Mouse (Mus musculus) lung, embryonic 15.5 days (tissue): ENCODE results near the gene Nfia. TPM values are rescaled to one million over a fixed set of nuclear protein-coding genes. Genes with fewer than 3 reads are reported as not detected.

Experiments
- ATAC-seq: fragments of 200-750 bp; cut with Nextera tagmentation; 2 replicates; pipeline ENCODE4 v1.8.0; 2017; ENCODE audit warnings: moderate number of reproducible peaks, borderline replicate concordance; ENCODE audit not compliant: low FRiP score, low TSS enrichment; ENCODE audit errors: extremely low read depth
- H3K27ac ChIP-seq: fragments of 300-500 bp; sonication (generic); 2 replicates; pipeline ENCODE4 v1.5.1; 2015; ENCODE audit warnings: moderate library complexity, mild to moderate bottlenecking, inconsistent platforms
- H3K27me3 ChIP-seq: fragments of 300-500 bp; sonication (generic); 2 replicates; pipeline ENCODE4 v1.6.1; 2015; ENCODE audit warnings: inconsistent platforms
- H3K36me3 ChIP-seq: fragments of 300-500 bp; sonication (generic); 2 replicates; pipeline ENCODE4 v1.6.1; 2015; ENCODE audit warnings: inconsistent platforms
- H3K4me1 ChIP-seq: fragments of 300-500 bp; sonication (generic); 2 replicates; pipeline ENCODE4 v1.6.1; 2015; ENCODE audit warnings: inconsistent platforms
- H3K4me2 ChIP-seq: fragments of 300-500 bp; sonication (generic); 2 replicates; pipeline ENCODE4 v1.6.1; 2015; ENCODE audit warnings: inconsistent platforms, mild to moderate bottlenecking, moderate library complexity
- H3K4me3 ChIP-seq: fragments of 300-500 bp; sonication (generic); 2 replicates; pipeline ENCODE4 v1.5.1; 2015; ENCODE audit warnings: mild to moderate bottlenecking, inconsistent platforms
- H3K9ac ChIP-seq: fragments of 300-500 bp; sonication (generic); 2 replicates; pipeline ENCODE4 v1.6.1; 2015; ENCODE audit warnings: inconsistent platforms
- H3K9me3 ChIP-seq: fragments of 300-500 bp; sonication (generic); 2 replicates; pipeline ENCODE4 v1.6.1; 2016; ENCODE audit warnings: inconsistent platforms
- WGBS: fragments of 180-500 bp; shearing (Covaris S2); methylation state at CpG from one replicate; pipeline ENCODE4 v1.1.7; 2015; 5-methylcytosine and 5-hydroxymethylcytosine counted together
- polyA plus RNA-seq: library from polyadenylated mRNA; unstranded; fragments of >200 nt; fragmentation: Nextera tagmentation; extraction: Ambion mirVana; gene quantifications from 2 replicates; pipeline ENCODE4 v1.2.1, GENCODE M21; 2015

Nfia gene
- polyA plus RNA-seq, 1 experiment from 2014 or later: 50.2 TPM

DNA sequence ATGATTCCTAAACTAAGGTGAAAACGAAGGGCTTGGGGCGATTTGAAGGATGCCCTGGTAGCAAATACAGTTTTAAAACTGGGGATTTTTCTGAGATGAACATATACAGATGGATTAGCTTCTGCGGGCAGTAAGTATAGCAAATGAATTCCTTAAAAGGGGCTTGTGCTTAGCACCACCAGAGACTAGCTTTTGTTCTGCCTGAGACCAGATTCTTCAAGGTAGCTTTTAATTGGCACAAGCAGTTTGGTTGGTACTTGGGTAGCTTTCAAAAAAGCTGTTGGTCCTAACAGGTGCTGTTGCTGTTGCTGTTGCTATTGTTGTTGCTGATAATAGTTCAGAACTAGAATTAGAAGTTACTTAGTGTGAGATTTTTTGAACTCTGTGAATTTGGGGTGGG lies 152.3 kb downstream of the Nfia start:
- no peak overlapping the region for H3K4me3 ChIP-seq
- H3K36me3 ChIP-seq: no peaks in the 10 kb centered on the region
- no peaks in the 10 kb centered on the region for H3K27me3 ChIP-seq
- WGBS: 63% methylated on average over 3 of the region's 3 CpGs
- peak overlapping the region; percentile 81 for H3K27ac ChIP-seq
- no peaks in the 10 kb centered on the region for H3K9me3 ChIP-seq
- peaks cover 40% of the 10 kb centered on the region for H3K4me1 ChIP-seq
- no peak overlapping the region for H3K9ac ChIP-seq
- no peak for ATAC-seq
- H3K4me2 ChIP-seq: peak overlapping the region; percentile 38; the same call in 1 of the 2 replicates

DNA sequence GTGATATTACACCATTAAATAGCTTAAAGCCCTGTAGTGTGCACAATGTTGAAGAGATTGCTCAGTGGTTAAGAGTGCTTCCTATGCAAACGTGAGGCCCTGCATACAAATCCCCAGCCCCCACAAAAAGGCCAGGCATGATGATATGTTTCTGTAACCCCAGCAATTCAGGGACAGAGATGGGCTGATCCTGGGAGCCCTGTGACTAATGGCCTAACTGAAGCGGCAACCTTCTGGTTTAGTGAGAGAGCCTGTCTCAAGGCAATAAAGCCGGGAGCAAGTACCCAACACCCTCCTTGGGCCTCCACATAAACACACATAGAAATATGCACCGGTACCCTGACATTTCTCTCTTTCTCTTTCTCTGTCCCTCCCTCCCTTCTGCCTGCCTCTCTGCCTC lies 153.1 kb downstream of the Nfia start:
- H3K36me3 ChIP-seq: no peaks in the 10 kb centered on the region
- H3K9ac ChIP-seq: no peak overlapping the region
- no peak overlapping the region for H3K4me2 ChIP-seq
- 45% methylated on average over 4 of the region's 4 CpGs for WGBS
- H3K27me3 ChIP-seq: no peaks in the 10 kb centered on the region
- H3K4me1 ChIP-seq: peaks cover 38% of the 10 kb centered on the region
- no peaks in the 10 kb centered on the region for H3K9me3 ChIP-seq
- H3K4me3 ChIP-seq: no peak overlapping the region
- H3K27ac ChIP-seq: peak overlapping the region; percentile 7; the same call in 1 of the 2 replicates
- no peak for ATAC-seq

DNA sequence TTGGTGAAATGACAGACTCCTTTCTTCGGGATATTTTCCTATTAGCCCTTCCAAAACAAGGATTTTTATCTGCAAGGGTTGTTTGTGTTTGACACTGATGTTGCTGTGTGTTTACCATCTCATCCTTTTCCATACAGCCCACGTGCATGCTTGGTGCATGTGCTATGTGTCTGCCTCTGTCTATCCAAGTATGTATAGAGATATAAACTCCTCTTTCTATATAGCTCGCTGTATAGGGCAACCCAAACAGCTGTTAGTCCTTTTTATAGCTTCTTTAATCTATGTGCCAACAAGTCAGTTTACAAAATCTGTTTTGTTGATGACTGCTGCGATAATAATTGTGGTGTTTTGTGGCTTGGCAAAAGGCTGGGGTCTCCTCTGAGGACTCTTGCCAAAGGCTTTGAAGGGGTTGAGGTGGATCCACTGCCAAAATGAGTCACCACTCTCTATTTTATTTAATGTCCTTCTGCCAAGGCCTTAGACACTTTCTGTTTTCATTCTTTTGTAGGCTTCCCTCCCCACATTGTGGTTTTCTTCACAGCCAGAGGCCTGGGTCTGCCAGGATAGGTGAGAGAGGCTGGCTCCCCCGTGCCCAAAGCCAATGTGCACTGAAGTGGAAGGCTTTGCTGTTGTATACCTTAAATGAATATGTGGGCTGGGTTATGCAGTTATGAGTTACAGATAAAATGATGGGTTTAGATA lies 154.2 kb downstream of the Nfia start:
- H3K27ac ChIP-seq: peak overlapping the region; percentile 55
- H3K36me3 ChIP-seq: no peaks in the 10 kb centered on the region
- no peak overlapping the region for H3K4me2 ChIP-seq
- H3K4me1 ChIP-seq: peaks cover 42% of the 10 kb centered on the region
- ATAC-seq: peak; percentile 66; the same call in 1 of the 2 replicates
- WGBS: 36% methylated on average over 5 of the region's 5 CpGs
- no peak overlapping the region for H3K4me3 ChIP-seq
- H3K9me3 ChIP-seq: no peaks in the 10 kb centered on the region
- H3K9ac ChIP-seq: no peak overlapping the region
- H3K27me3 ChIP-seq: no peaks in the 10 kb centered on the region

DNA sequence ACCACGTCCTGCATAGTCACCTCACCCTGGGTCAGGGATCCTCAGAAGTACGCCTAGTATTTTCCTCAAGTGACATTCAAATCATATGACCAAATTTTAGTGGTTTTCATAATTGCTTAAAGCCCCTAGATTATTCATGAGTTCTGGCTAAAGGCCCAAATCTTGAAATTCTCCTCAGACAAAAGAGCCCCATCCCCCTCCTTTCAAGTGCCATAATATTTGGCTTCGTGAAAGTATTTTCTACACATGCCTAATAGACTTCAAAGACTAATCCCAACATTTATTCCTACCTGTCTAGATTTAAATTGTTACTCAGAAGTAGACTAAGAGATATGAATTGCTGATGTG lies 154.7 kb downstream of the Nfia start:
- Histone ChIP-seq H3K4me2 (no peak overlapping the region), H3K27ac (peak overlapping the region; percentile 55), H3K4me1 (peaks cover 48% of the 10 kb centered on the region), H3K27me3 (no peaks in the 10 kb centered on the region), H3K36me3 (no peaks in the 10 kb centered on the region), H3K4me3 (no peak overlapping the region), H3K9ac (no peak overlapping the region), H3K9me3 (no peaks in the 10 kb centered on the region)
- 33% methylated on average over 3 of the region's 3 CpGs for WGBS
- ATAC-seq: no peak

DNA sequence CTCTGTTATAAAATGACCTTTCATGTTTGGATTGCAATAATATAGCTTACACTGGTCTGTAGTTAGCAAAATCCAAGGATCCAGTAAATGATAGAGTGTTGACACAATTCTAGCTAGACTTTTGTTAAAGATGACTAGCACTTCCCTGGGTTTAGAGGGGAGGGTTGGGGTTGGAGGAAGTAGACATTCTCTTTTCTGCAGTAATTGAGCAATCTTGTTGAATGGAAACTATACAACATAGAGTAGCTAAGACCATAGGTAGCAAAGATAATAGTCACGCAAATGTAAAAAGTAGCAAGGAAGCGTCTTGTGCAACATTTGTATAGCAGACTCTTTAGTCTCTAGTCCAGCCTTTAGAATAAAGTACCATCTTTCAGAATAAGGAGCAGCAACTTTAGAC lies 163.8 kb downstream of the Nfia start:
- ATAC-seq: no peak
- Histone ChIP-seq H3K4me1 (peaks cover 48% of the 10 kb centered on the region), H3K27ac (peak overlapping the region; percentile 53; the same call in 1 of the 2 replicates), H3K4me2 (0 out of 2 replicates have a peak overlapping the region, but pooled peaks have one; percentile 13), H3K9me3 (no peaks in the 10 kb centered on the region), H3K9ac (no peak overlapping the region), H3K27me3 (no peaks in the 10 kb centered on the region), H3K4me3 (no peak overlapping the region), H3K36me3 (no peaks in the 10 kb centered on the region)
- WGBS: 79% methylated on average over 2 of the region's 2 CpGs

DNA sequence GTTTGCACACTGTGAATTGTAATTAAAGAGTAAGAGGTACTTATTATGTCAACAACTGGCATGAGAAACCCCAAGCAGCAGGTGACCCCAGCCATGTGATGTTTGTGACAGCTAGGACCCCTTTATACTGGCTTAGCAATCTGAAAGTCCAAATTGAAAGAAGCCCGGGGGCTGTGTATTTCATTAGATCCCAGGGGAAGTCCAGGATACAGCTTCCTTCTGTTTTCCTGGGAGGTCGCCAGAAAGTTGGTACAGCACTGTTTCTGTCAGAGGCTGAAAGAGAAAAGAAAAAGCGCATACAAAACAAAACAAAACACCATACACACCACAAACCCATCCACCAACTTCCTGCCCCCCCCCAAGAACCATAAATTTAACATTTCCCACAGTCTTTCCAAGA lies 164.4 kb downstream of the Nfia start:
- peak overlapping the region; percentile 53; the same call in 1 of the 2 replicates for H3K27ac ChIP-seq
- ATAC-seq: peak; percentile 37; the same call in 1 of the 2 replicates
- no peaks in the 10 kb centered on the region for H3K36me3 ChIP-seq
- 46% methylated on average over 3 of the region's 3 CpGs for WGBS
- no peaks in the 10 kb centered on the region for H3K9me3 ChIP-seq
- H3K4me1 ChIP-seq: peaks cover 48% of the 10 kb centered on the region
- no peak overlapping the region for H3K9ac ChIP-seq
- H3K27me3 ChIP-seq: no peaks in the 10 kb centered on the region
- H3K4me3 ChIP-seq: no peak overlapping the region
- H3K4me2 ChIP-seq: 0 out of 2 replicates have a peak overlapping the region, but pooled peaks have one; percentile 13

DNA sequence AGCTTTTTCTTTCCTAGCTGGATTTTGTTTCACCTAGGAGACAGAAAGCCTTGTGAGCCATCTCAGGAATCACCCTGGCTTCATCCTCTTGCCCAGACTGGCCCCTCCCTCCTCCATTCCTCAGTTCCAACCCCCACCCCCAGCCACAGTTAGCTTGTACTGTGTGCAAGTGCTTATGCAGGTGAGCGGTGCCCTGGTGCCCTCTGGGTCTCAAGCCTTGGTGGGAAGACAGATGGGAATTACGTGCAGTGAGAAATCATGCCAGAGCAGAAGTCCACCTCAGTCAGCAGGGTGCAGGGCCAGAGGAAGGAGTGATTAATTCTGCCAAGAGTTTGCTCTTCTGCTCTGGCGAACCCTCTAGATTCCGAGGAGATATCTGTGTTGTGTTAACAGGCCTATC lies 167.0 kb downstream of the Nfia start:
- no peaks in the 10 kb centered on the region for H3K36me3 ChIP-seq
- no peak overlapping the region for H3K4me3 ChIP-seq
- H3K9ac ChIP-seq: no peak overlapping the region
- no peak overlapping the region; the same call in 1 of the 2 replicates for H3K27ac ChIP-seq
- H3K4me2 ChIP-seq: no peak overlapping the region
- 0 out of 2 replicates have a peak, but pooled peaks have one; percentile 39 for ATAC-seq
- no peaks in the 10 kb centered on the region for H3K27me3 ChIP-seq
- 39% methylated on average over 4 of the region's 4 CpGs for WGBS
- no peaks in the 10 kb centered on the region for H3K9me3 ChIP-seq
- peaks cover 39% of the 10 kb centered on the region for H3K4me1 ChIP-seq

DNA sequence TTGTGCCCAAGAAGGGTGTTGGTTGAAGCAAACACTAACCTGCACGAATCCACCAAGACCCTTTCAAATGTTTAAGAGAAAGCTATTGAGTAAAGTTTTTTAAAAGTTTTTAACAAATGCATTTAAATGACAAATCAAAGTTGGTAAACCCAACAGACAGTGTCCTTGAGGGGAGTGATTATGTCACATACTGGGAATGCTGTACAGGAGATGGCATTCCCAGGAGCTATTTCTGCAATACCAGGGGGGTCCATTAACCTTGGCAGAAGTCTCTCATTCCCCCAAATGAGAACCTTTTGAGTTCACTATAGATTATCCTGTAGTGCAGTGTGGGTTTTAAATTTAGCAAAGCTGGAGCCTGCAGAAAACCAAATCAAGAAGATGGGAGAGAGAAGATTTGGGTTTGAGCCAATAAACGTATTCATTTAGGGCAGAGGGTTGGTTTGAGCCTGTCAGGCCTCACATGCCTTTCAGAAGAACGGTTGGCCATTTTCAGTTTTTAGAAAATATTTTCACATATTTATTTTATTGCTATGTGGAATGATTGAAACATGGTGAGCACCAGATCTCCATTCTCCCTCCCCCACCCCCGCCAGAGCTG lies 167.5 kb downstream of the Nfia start:
- no peak overlapping the region for H3K4me3 ChIP-seq
- ATAC-seq: no peak
- H3K9ac ChIP-seq: no peak overlapping the region
- peaks cover 36% of the 10 kb centered on the region for H3K4me1 ChIP-seq
- H3K27me3 ChIP-seq: no peaks in the 10 kb centered on the region
- no peaks in the 10 kb centered on the region for H3K9me3 ChIP-seq
- H3K36me3 ChIP-seq: no peaks in the 10 kb centered on the region
- H3K27ac ChIP-seq: no peak overlapping the region; the same call in 1 of the 2 replicates
- H3K4me2 ChIP-seq: no peak overlapping the region
- 56% methylated on average over 4 of the region's 4 CpGs for WGBS

DNA sequence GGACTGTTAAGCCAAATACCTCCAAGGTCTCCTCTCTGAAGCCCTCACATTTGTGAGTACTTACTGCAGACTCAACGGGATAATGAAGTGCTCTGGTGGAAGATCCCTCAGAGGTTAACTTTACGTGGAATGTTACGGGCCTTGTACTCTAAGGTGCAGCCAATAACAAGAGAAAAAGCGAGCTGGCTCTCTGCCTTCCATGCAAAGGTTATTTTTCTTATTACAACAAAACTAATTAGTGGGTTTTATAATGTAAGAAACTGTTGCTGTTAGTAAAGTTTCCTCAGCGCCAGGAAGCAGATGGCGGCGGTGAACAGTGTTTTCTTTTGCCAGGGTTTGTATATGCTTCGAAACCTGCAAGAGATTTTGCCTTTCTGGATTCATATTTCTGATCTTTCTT lies 169.1 kb downstream of the Nfia start:
- Histone ChIP-seq H3K9me3 (no peaks in the 10 kb centered on the region), H3K4me3 (no peak overlapping the region), H3K36me3 (no peaks in the 10 kb centered on the region), H3K27me3 (no peaks in the 10 kb centered on the region), H3K9ac (no peak overlapping the region), H3K27ac (no peak overlapping the region), H3K4me2 (no peak overlapping the region), H3K4me1 (peaks cover 22% of the 10 kb centered on the region)
- 65% methylated on average over 8 of the region's 8 CpGs for WGBS
- ATAC-seq: no peak

DNA sequence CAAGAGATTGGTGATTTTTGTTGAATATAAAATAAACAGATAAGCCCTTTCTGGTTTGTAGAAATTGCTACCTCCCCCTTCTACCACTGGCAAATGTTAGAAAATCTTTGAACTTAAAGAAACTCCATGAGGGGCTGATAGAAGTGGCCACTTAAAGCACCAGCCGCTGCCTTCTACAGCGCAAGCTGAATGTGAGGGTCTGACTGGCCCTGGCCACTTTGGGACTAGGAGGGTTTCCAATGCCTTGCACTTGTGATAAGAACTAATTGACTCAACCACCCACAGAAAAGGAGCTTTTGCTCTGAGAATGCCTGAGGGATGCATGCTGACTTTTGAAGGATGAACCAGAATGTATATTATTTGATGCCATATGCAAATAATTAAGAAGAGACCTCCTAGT lies 171.8 kb downstream of the Nfia start:
- no peak for ATAC-seq
- whole genome bisulfite sequencing: 59% methylated on average over 2 of the region's 2 CpGs
- no peaks in the 10 kb centered on the region for H3K27me3 ChIP-seq
- H3K4me3 ChIP-seq: no peak overlapping the region
- no peak overlapping the region for H3K27ac ChIP-seq
- H3K36me3 ChIP-seq: no peaks in the 10 kb centered on the region
- peaks cover 23% of the 10 kb centered on the region; the same call in 1 of the 2 replicates for H3K4me1 ChIP-seq
- H3K9me3 ChIP-seq: no peaks in the 10 kb centered on the region
- H3K4me2 ChIP-seq: no peak overlapping the region
- H3K9ac ChIP-seq: no peak overlapping the region

DNA sequence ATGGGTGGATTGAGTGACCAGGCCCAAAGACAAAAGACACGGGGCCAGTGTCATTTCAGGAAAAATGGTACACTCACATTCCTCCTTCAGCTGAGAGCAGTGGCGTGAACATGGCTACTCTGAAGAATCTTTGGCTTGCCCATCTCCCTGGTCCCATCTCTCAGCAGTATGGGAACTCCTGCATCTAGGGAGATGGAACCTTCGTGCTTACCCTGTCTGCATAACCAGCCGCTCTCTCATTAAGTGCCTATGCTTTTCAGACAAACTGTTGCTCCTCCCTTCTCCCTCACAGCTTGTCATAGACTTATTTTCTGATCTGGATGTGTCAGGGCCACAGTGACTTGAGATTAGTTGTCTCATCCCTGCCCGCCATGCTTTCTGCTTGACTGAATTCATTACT lies 174.9 kb downstream of the Nfia start:
- H3K4me2 ChIP-seq: no peak overlapping the region
- H3K4me3 ChIP-seq: no peak overlapping the region
- 89% methylated on average over 5 of the region's 5 CpGs for WGBS
- no peaks in the 10 kb centered on the region for H3K27me3 ChIP-seq
- no peak overlapping the region for H3K27ac ChIP-seq
- no peak for ATAC-seq
- no peaks in the 10 kb centered on the region for H3K9me3 ChIP-seq
- peaks cover 20% of the 10 kb centered on the region for H3K4me1 ChIP-seq
- no peaks in the 10 kb centered on the region for H3K36me3 ChIP-seq
- no peak overlapping the region for H3K9ac ChIP-seq

DNA sequence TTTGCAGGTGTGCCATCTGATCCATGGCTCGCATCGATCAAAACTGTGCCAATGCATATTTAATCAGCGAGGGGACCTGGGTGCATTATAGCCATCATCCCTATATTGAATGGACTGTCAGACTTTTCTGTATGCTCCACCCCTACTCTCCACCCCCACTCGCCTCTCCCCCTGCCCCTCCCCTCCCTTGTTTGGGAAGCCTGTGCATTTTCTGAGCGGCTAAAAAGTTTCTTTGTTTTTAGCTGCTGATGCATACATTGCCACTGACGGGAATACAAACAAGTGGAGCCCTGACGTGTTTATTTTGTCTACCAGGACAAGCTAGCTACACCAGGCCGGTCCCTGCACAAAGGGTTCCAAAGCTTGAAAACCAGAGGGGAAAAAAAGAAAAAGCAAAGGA lies 175.7 kb downstream of the Nfia start:
- no peak for ATAC-seq
- no peak overlapping the region for H3K9ac ChIP-seq
- no peak overlapping the region for H3K4me3 ChIP-seq
- H3K27ac ChIP-seq: no peak overlapping the region
- H3K36me3 ChIP-seq: no peaks in the 10 kb centered on the region
- H3K9me3 ChIP-seq: no peaks in the 10 kb centered on the region
- no peak overlapping the region for H3K4me2 ChIP-seq
- 46% methylated on average over 8 of the region's 8 CpGs for WGBS
- no peaks in the 10 kb centered on the region for H3K27me3 ChIP-seq
- peaks cover 20% of the 10 kb centered on the region for H3K4me1 ChIP-seq
